ENCODE assay signal across 12 mouse cellular contexts in genomic region chr2:68383964-68384363, GRCm38 (mm10).
"Had no signal": no experiment of that assay in that cellular context is flagged by ENCODE, and none has a peak within 500 bp of the region (broad histone marks: within the 10 kb centered on the region; RNA-seq: fewer than 3 reads in every experiment).

No protein-coding gene starts in this region.

- ATAC-seq: intestine, embryonic 16.5 days had no signal

- H3K4me3 ChIP-seq: layer of hippocampus, adult 2 months; limb, embryonic 13.5 days; midbrain, embryonic 12.5 days; myocyte; neural tube, embryonic 12.5 days had no signal

- H3K27ac ChIP-seq: layer of hippocampus, adult 2 months; limb, embryonic 13.5 days; liver, embryonic 14.5 days; midbrain, embryonic 12.5 days; neural tube, embryonic 12.5 days had no signal

- H3K9me3 ChIP-seq: limb, embryonic 13.5 days; midbrain, embryonic 12.5 days; neural tube, embryonic 12.5 days had no signal

- H3K36me3 ChIP-seq: limb, embryonic 13.5 days; neural tube, embryonic 12.5 days had no signal

- H3K27me3 ChIP-seq: limb, embryonic 13.5 days; neural tube, embryonic 12.5 days had no signal

- H3K4me2 ChIP-seq: limb, embryonic 13.5 days; midbrain, embryonic 12.5 days; neural tube, embryonic 12.5 days had no signal

- DNase-seq: kidney, postnatal 10 days; kidney, postnatal 4 days; lung, adult 18-20 months; thymus, adult 18-20 months; thymus, postnatal 14 days had no signal

- H3K9ac ChIP-seq: limb, embryonic 13.5 days; liver, embryonic 14.5 days; midbrain, embryonic 12.5 days; neural tube, embryonic 12.5 days had no signal
